Mouse (Mus musculus): ENCODE measurements around the gene Atp4b. TPM values are rescaled to one million over a fixed set of nuclear protein-coding genes. Genes with fewer than 3 reads are reported as not detected.

Atp4b gene
- polyA plus RNA-seq, 1 experiment: not detected

- Histone ChIP-seq H3K4me1 (ENCODE audit: control insufficient read depth) (no peaks in the 10 kb centered on the region), H3K27me3 (ENCODE audit: control insufficient read depth) (no peaks in the 10 kb centered on the region)
- no peak for TF ChIP-seq GATA1 (IDR thresholded peaks at IDR 0.05; ENCODE audit: low read length)
- TF ChIP-seq TAL1 (IDR thresholded peaks at IDR 0.05; ENCODE audit: low read length): no peak
Measured at GRCm38 (mm10) chr8:13420970-13421369, 24.3 kb upstream of the Atp4b start.

GRCm38 (mm10) chr8:13419111-13419639, 22.6 kb upstream of the Atp4b start:
- Histone ChIP-seq H3K4me1 (ENCODE audit: control insufficient read depth) (no peaks in the 10 kb centered on the region), H3K36me3 (ENCODE audit: control insufficient read depth) (no peaks in the 10 kb centered on the region), H3K27me3 (ENCODE audit: control insufficient read depth) (no peaks in the 10 kb centered on the region), H3K4me3 (replicated peaks) (no peak overlapping the region), H3K9me3 (ENCODE audit: control insufficient read depth, low read length) (no peaks in the 10 kb centered on the region)
- no peak for TF ChIP-seq TAL1 (IDR thresholded peaks at IDR 0.05; ENCODE audit: low read length)
- TF ChIP-seq GATA1 (IDR thresholded peaks at IDR 0.05; ENCODE audit: low read length): no peak

More at GRCm38 (mm10) chr8:13420970-13421369, 24.3 kb upstream of the Atp4b start:
- Histone ChIP-seq H3K36me3 (ENCODE audit: control insufficient read depth) (no peaks in the 10 kb centered on the region), H3K4me3 (replicated peaks) (no peak overlapping the region), H3K9me3 (ENCODE audit: control insufficient read depth, low read length) (no peaks in the 10 kb centered on the region)

GRCm38 (mm10) chr8:13415879-13416278, 19.3 kb upstream of the Atp4b start:
- H3K4me1 ChIP-seq (ENCODE audit: control insufficient read depth): no peaks in the 10 kb centered on the region
- H3K9me3 ChIP-seq (ENCODE audit: control insufficient read depth, low read length): no peaks in the 10 kb centered on the region
- no peaks in the 10 kb centered on the region for H3K27me3 ChIP-seq (ENCODE audit: control insufficient read depth)
- TF ChIP-seq TAL1 (IDR thresholded peaks at IDR 0.05; ENCODE audit: low read length): no peak
- TF ChIP-seq GATA1 (IDR thresholded peaks at IDR 0.05; ENCODE audit: low read length): no peak
- no peaks in the 10 kb centered on the region for H3K36me3 ChIP-seq (ENCODE audit: control insufficient read depth)
- no peak overlapping the region for H3K4me3 ChIP-seq (replicated peaks)

- Histone ChIP-seq H3K27me3 (ENCODE audit: control insufficient read depth) (no peaks in the 10 kb centered on the region), H3K9me3 (ENCODE audit: control insufficient read depth, low read length) (no peaks in the 10 kb centered on the region), H3K4me1 (ENCODE audit: control insufficient read depth) (no peaks in the 10 kb centered on the region), H3K4me3 (replicated peaks) (no peak overlapping the region), H3K36me3 (ENCODE audit: control insufficient read depth) (no peaks in the 10 kb centered on the region)
- TF ChIP-seq TAL1 (IDR thresholded peaks at IDR 0.05; ENCODE audit: low read length): no peak
- TF ChIP-seq GATA1 (IDR thresholded peaks at IDR 0.05; ENCODE audit: low read length): no peak
Measured at GRCm38 (mm10) chr8:13413823-13414390, 17.3 kb upstream of the Atp4b start.

GRCm38 (mm10) chr8:13412891-13413558, 16.4 kb upstream of the Atp4b start:
- Histone ChIP-seq H3K4me3 (replicated peaks) (no peak overlapping the region), H3K36me3 (ENCODE audit: control insufficient read depth) (no peaks in the 10 kb centered on the region), H3K27me3 (ENCODE audit: control insufficient read depth) (no peaks in the 10 kb centered on the region), H3K9me3 (ENCODE audit: control insufficient read depth, low read length) (no peaks in the 10 kb centered on the region), H3K4me1 (ENCODE audit: control insufficient read depth) (no peaks in the 10 kb centered on the region)
- TF ChIP-seq TAL1 (IDR thresholded peaks at IDR 0.05; ENCODE audit: low read length) (no peak), GATA1 (IDR thresholded peaks at IDR 0.05; ENCODE audit: low read length) (no peak)

GRCm38 (mm10) chr8:13411597-13411996, 15.0 kb upstream of the Atp4b start:
- Histone ChIP-seq H3K4me3 (replicated peaks) (no peak overlapping the region), H3K4me1 (ENCODE audit: control insufficient read depth) (no peaks in the 10 kb centered on the region), H3K9me3 (ENCODE audit: control insufficient read depth, low read length) (no peaks in the 10 kb centered on the region), H3K36me3 (ENCODE audit: control insufficient read depth) (no peaks in the 10 kb centered on the region), H3K27me3 (ENCODE audit: control insufficient read depth) (no peaks in the 10 kb centered on the region)
- no peak for TF ChIP-seq TAL1 (IDR thresholded peaks at IDR 0.05; ENCODE audit: low read length)
- no peak for TF ChIP-seq GATA1 (IDR thresholded peaks at IDR 0.05; ENCODE audit: low read length)

GRCm38 (mm10) chr8:13406011-13406410, 9.4 kb upstream of the Atp4b start:
- no peaks in the 10 kb centered on the region for H3K4me1 ChIP-seq (ENCODE audit: control insufficient read depth)
- H3K36me3 ChIP-seq (ENCODE audit: control insufficient read depth): no peaks in the 10 kb centered on the region
- H3K9me3 ChIP-seq (ENCODE audit: control insufficient read depth, low read length): no peaks in the 10 kb centered on the region
- TF ChIP-seq TAL1 (IDR thresholded peaks at IDR 0.05; ENCODE audit: low read length): no peak
- no peak for TF ChIP-seq GATA1 (IDR thresholded peaks at IDR 0.05; ENCODE audit: low read length)
- H3K27me3 ChIP-seq (ENCODE audit: control insufficient read depth): no peaks in the 10 kb centered on the region
- no peak overlapping the region for H3K4me3 ChIP-seq (replicated peaks)

GRCm38 (mm10) chr8:13404666-13405131, 8.1 kb upstream of the Atp4b start, which contains the start of gene Grk1:
Gene Grk1 (plus strand): TSS chr8:13405081.
- H3K9me3 ChIP-seq (ENCODE audit: control insufficient read depth, low read length): no peaks in the 10 kb centered on the region
- TF ChIP-seq GATA1 (IDR thresholded peaks at IDR 0.05; ENCODE audit: low read length) (no peak), TAL1 (IDR thresholded peaks at IDR 0.05; ENCODE audit: low read length) (no peak)
- H3K4me3 ChIP-seq (replicated peaks): no peak within 1 kb of the TSS
- no peaks in the 10 kb centered on the region for H3K27me3 ChIP-seq (ENCODE audit: control insufficient read depth)
- H3K36me3 ChIP-seq (ENCODE audit: control insufficient read depth): no peaks in the 10 kb centered on the region
- no peaks in the 10 kb centered on the region for H3K4me1 ChIP-seq (ENCODE audit: control insufficient read depth)

GRCm38 (mm10) chr8:13403517-13403916, 6.9 kb upstream of the Atp4b start:
- TF ChIP-seq TAL1 (IDR thresholded peaks at IDR 0.05; ENCODE audit: low read length) (no peak), GATA1 (IDR thresholded peaks at IDR 0.05; ENCODE audit: low read length) (no peak)
- no peaks in the 10 kb centered on the region for H3K9me3 ChIP-seq (ENCODE audit: control insufficient read depth, low read length)
- H3K4me1 ChIP-seq (ENCODE audit: control insufficient read depth): no peaks in the 10 kb centered on the region
- no peaks in the 10 kb centered on the region for H3K36me3 ChIP-seq (ENCODE audit: control insufficient read depth)
- no peak overlapping the region for H3K4me3 ChIP-seq (replicated peaks)
- no peaks in the 10 kb centered on the region for H3K27me3 ChIP-seq (ENCODE audit: control insufficient read depth)

All from erythroblast, embryonic 14.5 days (primary cell).